Mouse (Mus musculus): Measurements from ENCODE around the gene Nsl1.

- TF ChIP-seq POLR2A (IDR thresholded peaks at IDR 0.05; ENCODE audit: insufficient read depth, low read length) (no peak), CTCF (IDR thresholded peaks at IDR 0.05; ENCODE audit: low read depth, low read length) (no peak)
Observed at GRCm38 (mm10) chr1:191045264-191045663, 17.5 kb upstream of the Nsl1 start.
